Mouse (Mus musculus) myocyte (in vitro differentiated cells): ENCODE data around the gene Ctbp2.

Experiments
- E2F4 ChIP-seq: IDR thresholded peaks from one replicate; pipeline ENCODE4 v1.6.1; 2011; ENCODE audit warnings: mild to moderate bottlenecking, control low read depth, moderate library complexity; ENCODE audit not compliant: insufficient read depth
- MAX ChIP-seq: IDR thresholded peaks from one replicate; pipeline ENCODE4 v1.6.1; 2011; ENCODE audit warnings: low read depth, mild to moderate bottlenecking, control low read depth
- MYOD1 ChIP-seq, 3 experiments: IDR thresholded peaks; one replicate each; pipeline ENCODE4 v1.6.1; 2011; ENCODE audit warnings: control low read depth in 2 of 3, low read depth in 2 of 3, mild to moderate bottlenecking in 2 of 3, moderate library complexity in 1 of 3; ENCODE audit not compliant: insufficient read length in 2 of 3, control insufficient read depth in 1 of 3
- MYOG ChIP-seq, 3 experiments: IDR thresholded peaks; one replicate each; pipeline ENCODE4 v1.6.1; 2011; ENCODE audit warnings: control low read depth in 2 of 3, low read depth in 2 of 3, mild to moderate bottlenecking in 2 of 3; ENCODE audit not compliant: insufficient read length in 2 of 3, control insufficient read depth in 1 of 3, insufficient read depth in 1 of 3
- POLR2A ChIP-seq: IDR thresholded peaks from one replicate; pipeline ENCODE4 v1.6.1; 2011; ENCODE audit warnings: low read depth, mild to moderate bottlenecking, control low read depth, moderate library complexity; ENCODE audit not compliant: insufficient read length
- POLR2AphosphoS2 ChIP-seq: IDR thresholded peaks from one replicate; pipeline ENCODE4 v1.6.1; 2011; ENCODE audit warnings: low read depth, control low read depth; ENCODE audit not compliant: insufficient read length
- REST ChIP-seq: IDR thresholded peaks from one replicate; pipeline ENCODE4 v1.6.1; 2011; ENCODE audit warnings: mild to moderate bottlenecking, control low read depth, moderate library complexity; ENCODE audit not compliant: insufficient read depth, insufficient read length
- SRF ChIP-seq: IDR thresholded peaks from one replicate; pipeline ENCODE4 v1.6.1; 2011; ENCODE audit warnings: low read depth; ENCODE audit not compliant: control insufficient read depth, insufficient read length
- TCF12 ChIP-seq: IDR thresholded peaks from one replicate; pipeline ENCODE4 v1.6.1; 2011; ENCODE audit warnings: mild to moderate bottlenecking, control low read depth; ENCODE audit not compliant: poor library complexity, insufficient read depth, severe bottlenecking
- TCF3 ChIP-seq: IDR thresholded peaks from one replicate; pipeline ENCODE4 v1.6.1; 2011; ENCODE audit warnings: low read depth, control low read depth; ENCODE audit not compliant: insufficient read length
- USF1 ChIP-seq: IDR thresholded peaks from one replicate; pipeline ENCODE4 v1.6.1; 2011; ENCODE audit warnings: low read depth, mild to moderate bottlenecking, control low read depth, moderate library complexity

DNA sequence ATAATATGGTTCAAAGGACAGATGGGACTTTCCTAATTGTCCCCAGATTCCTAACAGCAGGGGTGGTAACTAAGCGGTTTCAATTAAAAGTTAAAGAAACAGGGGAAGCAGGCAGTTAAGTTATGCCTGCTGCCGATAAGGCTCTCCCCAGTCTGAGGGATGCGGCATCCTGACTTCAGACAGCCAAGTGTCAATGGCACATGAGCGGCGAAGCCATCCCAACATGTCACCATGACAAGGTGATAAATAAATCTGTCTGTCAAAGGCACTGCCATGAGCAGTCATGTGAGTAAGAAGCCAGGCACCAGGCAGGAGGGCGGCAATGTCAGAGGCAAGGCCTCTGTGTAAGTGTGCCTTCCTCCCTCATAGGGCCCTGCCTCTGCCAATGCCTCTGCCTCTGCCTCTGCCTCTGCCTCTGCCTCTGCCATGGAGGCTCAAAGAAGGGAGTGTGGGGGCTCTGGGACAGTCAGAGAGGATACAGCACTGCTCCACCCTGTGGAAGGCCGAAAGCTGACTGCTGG lies 56.8 kb downstream of the Ctbp2 start:
- TF ChIP-seq USF1 (no peak), MAX (no peak), MYOD1 (IDR thresholded peaks at IDR 0.05; ENCODE audit: control insufficient read depth in 1 of 3, insufficient read length in 2 of 3, low read depth in 2 of 3) (no peak), POLR2A (no peak), TCF12 (no peak), POLR2AphosphoS2 (no peak), TCF3 (no peak), MYOG (IDR thresholded peaks at IDR 0.05; ENCODE audit: control insufficient read depth in 1 of 3, insufficient read depth in 1 of 3, insufficient read length in 2 of 3, low read depth in 2 of 3) (no peak), SRF (no peak), E2F4 (no peak), REST (no peak)
